Mouse (Mus musculus) heart, postnatal 0 days (tissue): Measurements from ENCODE around the gene Rbfox1. TPM values are rescaled to one million over a fixed set of nuclear protein-coding genes. Genes with fewer than 3 reads are reported as not detected.

Experiments
- ATAC-seq: fragments of 200-750 bp; cut with Nextera tagmentation; 2 replicates; pipeline ENCODE4 v1.8.0; 2017; ENCODE audit warnings: low read depth, moderate number of reproducible peaks, moderate library complexity; ENCODE audit not compliant: insufficient read depth
- DNase-seq: peaks from one replicate; pipeline ENCODE4 v3.0.0-alpha.2; 2016; ENCODE audit warnings: low spot score
- H3K27ac ChIP-seq: fragments of 300-500 bp; sonication (generic); 2 replicates; pipeline ENCODE4 v1.5.1; 2014; ENCODE audit warnings: low read depth, mild to moderate bottlenecking
- H3K27me3 ChIP-seq: fragments of 300-500 bp; sonication (generic); 2 replicates; pipeline ENCODE4 v1.6.1; 2014; ENCODE audit warnings: low read length, mixed read lengths; ENCODE audit not compliant: control insufficient read depth, insufficient read depth
- H3K36me3 ChIP-seq: fragments of 300-500 bp; sonication (generic); replicated peaks from 2 replicates; pipeline ENCODE4 v1.6.1; 2014; ENCODE audit warnings: low read length, mixed read lengths; ENCODE audit not compliant: control insufficient read depth, insufficient read depth
- H3K4me1 ChIP-seq: fragments of 300-500 bp; sonication (generic); 2 replicates; pipeline ENCODE4 v1.6.1; 2014; ENCODE audit warnings: antibody characterized with exemption; ENCODE audit not compliant: control insufficient read depth, insufficient read depth
- H3K4me2 ChIP-seq: fragments of 300-500 bp; sonication (generic); 2 replicates; pipeline ENCODE4 v1.6.1; 2014; ENCODE audit warnings: low read depth, mild to moderate bottlenecking, low read length, moderate library complexity
- H3K4me3 ChIP-seq: fragments of 300-500 bp; sonication (generic); 2 replicates; pipeline ENCODE4 v1.5.1; 2014; ENCODE audit warnings: low read depth, low read length
- H3K9ac ChIP-seq: fragments of 300-500 bp; sonication (generic); replicated peaks from 2 replicates; pipeline ENCODE4 v1.6.1; 2014; ENCODE audit warnings: low read depth, low read length, mixed read lengths
- H3K9me3 ChIP-seq: fragments of 300-500 bp; sonication (generic); replicated peaks from 2 replicates; pipeline ENCODE4 v1.6.1; 2016; ENCODE audit warnings: low read length; ENCODE audit not compliant: control insufficient read depth
- CTCF ChIP-seq: IDR thresholded peaks from 2 replicates; pipeline ENCODE4 v1.5.1; 2016; ENCODE audit warnings: antibody characterized with exemption, control low read depth, low read depth
- EP300 ChIP-seq: IDR thresholded peaks from 2 replicates; pipeline ENCODE4 v1.6.1; 2016; ENCODE audit warnings: antibody characterized with exemption, low read depth
- WGBS: fragments of 180-500 bp; shearing (Covaris S2); extraction: QIAGEN DNeasy Blood & Tissue Kit; methylation state at CpG from one replicate; pipeline ENCODE4 v1.1.7; 2014; 5-methylcytosine and 5-hydroxymethylcytosine counted together
- polyA plus RNA-seq: library from polyadenylated mRNA; unstranded; fragments of >200 nt; fragmentation: Nextera tagmentation; extraction: Ambion mirVana; gene quantifications from 2 replicates; pipeline ENCODE4 v1.2.1, GENCODE M21; 2015
- total RNA-seq: library from RNA; depleted of rRNA; stranded (reverse); fragments of >200 nt; gene quantifications from 2 replicates; pipeline ENCODE4 v1.2.3, GENCODE M21; 2014; ENCODE audit warnings: low replicate concordance

Gene Rbfox1
- total and polyA plus RNA-seq, 2 experiments from 2014 or later: 6.0 to 15.3 TPM

GRCm38 (mm10) chr16:7200239-7200638 is 1315.1 kb downstream of the Rbfox1 start:
- DNase-seq: no peak
- Histone ChIP-seq H3K4me3 (no peak overlapping the region), H3K9me3 (no peaks in the 10 kb centered on the region), H3K36me3 (no peaks in the 10 kb centered on the region), H3K4me2 (no peak overlapping the region), H3K27ac (no peak overlapping the region), H3K9ac (no peak overlapping the region), H3K27me3 (no peaks in the 10 kb centered on the region), H3K4me1 (no peaks in the 10 kb centered on the region)
- 69% methylated on average over 3 of the region's 3 CpGs for WGBS
- TF ChIP-seq CTCF: no peak
- ATAC-seq: no peak

- Histone ChIP-seq H3K4me3 (no peak overlapping the region), H3K4me2 (no peak overlapping the region), H3K9ac (no peak overlapping the region), H3K9me3 (no peaks in the 10 kb centered on the region), H3K27me3 (no peaks in the 10 kb centered on the region), H3K4me1 (no peaks in the 10 kb centered on the region), H3K27ac (no peak overlapping the region), H3K36me3 (no peaks in the 10 kb centered on the region)
- no peak for ATAC-seq
- no peak for TF ChIP-seq CTCF
- no peak for TF ChIP-seq EP300
- no peak for DNase-seq
- 52% methylated on average over 4 of the region's 4 CpGs for WGBS
Observed at GRCm38 (mm10) chr16:7201816-7202215, 1316.7 kb downstream of the Rbfox1 start.

DNA sequence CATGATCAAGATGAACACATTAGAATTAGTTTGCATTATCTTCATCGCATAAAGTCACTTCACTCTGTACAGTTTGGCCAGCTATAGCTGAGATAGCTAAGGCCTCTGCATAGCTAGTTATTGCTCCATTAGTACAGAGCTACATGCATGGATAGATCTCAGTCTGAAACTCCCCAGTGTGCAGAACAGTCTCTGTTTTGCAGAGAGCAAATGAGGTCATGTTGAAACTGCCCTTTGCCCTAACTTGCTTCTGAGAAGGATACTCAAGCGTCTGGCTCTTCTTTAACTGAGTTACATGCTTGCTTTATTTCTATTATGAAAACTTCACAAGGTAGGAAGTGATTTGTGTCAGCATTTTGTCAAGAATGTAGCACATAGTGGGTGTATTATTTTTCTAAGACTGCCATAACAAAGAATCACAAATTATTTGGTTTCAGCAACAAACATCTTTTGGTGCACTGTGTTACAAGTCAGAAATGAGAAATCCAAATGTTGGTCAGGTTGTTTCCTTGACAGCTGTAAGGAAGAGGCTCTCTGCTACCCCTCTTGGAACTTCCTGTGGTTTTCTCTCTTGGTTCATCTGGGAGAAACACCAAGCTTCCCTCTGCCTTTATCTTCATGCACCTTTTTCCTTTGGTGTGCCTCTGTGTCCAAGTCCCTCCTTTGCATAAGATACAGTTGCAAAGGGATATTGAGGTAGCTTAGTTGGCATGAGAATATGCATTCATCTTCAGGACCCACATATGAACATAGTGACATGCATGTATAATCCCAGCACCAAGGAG is 1321.2 kb downstream of the Rbfox1 start:
- no peaks in the 10 kb centered on the region for H3K9me3 ChIP-seq
- H3K36me3 ChIP-seq: no peaks in the 10 kb centered on the region
- no peak overlapping the region for H3K4me3 ChIP-seq
- no peaks in the 10 kb centered on the region for H3K4me1 ChIP-seq
- ATAC-seq (no peak), DNase-seq (no peak)
- H3K4me2 ChIP-seq: no peak overlapping the region
- whole genome bisulfite sequencing: 74% methylated on average over 2 of the region's 2 CpGs
- H3K27me3 ChIP-seq: no peaks in the 10 kb centered on the region
- no peak for TF ChIP-seq EP300
- no peak overlapping the region for H3K9ac ChIP-seq
- H3K27ac ChIP-seq: no peak overlapping the region

DNA sequence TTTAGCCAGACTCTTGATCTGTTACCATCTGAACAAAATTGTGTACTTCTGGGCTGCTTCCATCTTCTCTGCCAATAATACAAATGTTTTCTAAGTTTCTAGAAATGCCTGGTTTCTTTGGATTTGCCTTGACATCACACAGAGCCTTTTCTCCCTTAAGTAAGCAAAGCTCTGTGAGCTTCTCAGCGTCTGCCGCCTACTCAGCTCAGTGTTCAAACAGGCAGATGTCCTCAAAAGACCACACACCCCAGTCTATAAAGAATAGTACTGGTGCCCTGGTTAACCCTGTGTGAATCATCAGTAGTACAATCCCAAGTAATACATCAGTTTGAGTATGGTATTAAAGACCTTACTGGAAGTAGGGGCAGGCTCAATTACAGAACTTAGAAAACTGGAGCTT is 1322.4 kb downstream of the Rbfox1 start:
- ATAC-seq (no peak), DNase-seq (no peak)
- Histone ChIP-seq H3K4me2 (no peak overlapping the region), H3K9ac (no peak overlapping the region), H3K4me1 (no peaks in the 10 kb centered on the region), H3K36me3 (no peaks in the 10 kb centered on the region), H3K27ac (no peak overlapping the region), H3K27me3 (no peaks in the 10 kb centered on the region), H3K4me3 (no peak overlapping the region), H3K9me3 (no peaks in the 10 kb centered on the region)
- 71% methylated on average over 2 of the region's 2 CpGs for WGBS
- TF ChIP-seq EP300: no peak
- no peak for TF ChIP-seq CTCF

- Histone ChIP-seq H3K36me3 (no peaks in the 10 kb centered on the region), H3K9ac (no peak overlapping the region), H3K4me1 (no peaks in the 10 kb centered on the region), H3K4me2 (no peak overlapping the region), H3K27me3 (no peaks in the 10 kb centered on the region), H3K4me3 (no peak overlapping the region), H3K9me3 (no peaks in the 10 kb centered on the region), H3K27ac (no peak overlapping the region)
- no peak for ATAC-seq
- no peak for DNase-seq
- TF ChIP-seq EP300: no peak
- no peak for TF ChIP-seq CTCF
- WGBS: 57% methylated on average over 4 of the region's 4 CpGs
Observed at GRCm38 (mm10) chr16:7212756-7213155, 1327.6 kb downstream of the Rbfox1 start.

DNA sequence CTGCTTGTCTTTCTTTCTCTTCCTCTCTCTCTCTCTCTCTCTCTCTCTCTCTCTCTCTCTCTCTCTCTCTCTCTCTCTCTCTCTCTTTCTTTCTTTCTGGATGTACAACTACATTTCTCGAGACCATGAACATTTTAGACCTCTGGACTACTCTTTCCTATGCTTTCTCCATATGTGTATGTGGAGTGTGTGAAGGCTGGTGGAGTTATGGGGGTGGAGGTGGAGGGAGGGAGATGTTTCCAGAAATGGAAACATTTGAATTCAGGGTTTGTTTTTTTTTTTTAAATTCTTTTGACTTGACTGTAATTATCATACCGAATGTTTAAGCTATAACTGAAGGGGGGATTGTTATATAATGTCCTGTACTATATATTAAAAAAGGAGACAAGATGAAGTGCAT is 1338.1 kb downstream of the Rbfox1 start:
- Histone ChIP-seq H3K4me3 (no peak overlapping the region), H3K36me3 (no peaks in the 10 kb centered on the region), H3K9me3 (no peaks in the 10 kb centered on the region), H3K4me2 (no peak overlapping the region), H3K4me1 (no peaks in the 10 kb centered on the region), H3K27ac (no peak overlapping the region), H3K9ac (no peak overlapping the region), H3K27me3 (no peaks in the 10 kb centered on the region)
- DNase-seq: no peak
- no peak for TF ChIP-seq CTCF
- TF ChIP-seq EP300: no peak
- no peak for ATAC-seq
- WGBS: 52% methylated on average over 2 of the region's 2 CpGs
